Mouse (Mus musculus): ENCODE data around the gene Tvp23a. TPM values are rescaled to one million over a fixed set of nuclear protein-coding genes. Genes with fewer than 3 reads are reported as not detected.

Tvp23a gene
- polyA plus RNA-seq, 1 experiment from 2014 or later: 0.60 TPM

Other genes starting within 250 kb of the Tvp23a start
- 5.3 TPM in 2 replicates for gene Emp2, start 133.4 kb downstream of the Tvp23a start, polyA plus RNA-seq (2015; fragmentation: Nextera tagmentation; extraction: Ambion mirVana)
- 0.22 and 0.28 TPM in 2 replicates for gene Tekt5, start 51.9 kb downstream of the Tvp23a start, polyA plus RNA-seq (2015; fragmentation: Nextera tagmentation; extraction: Ambion mirVana)
- gene Nubp1, start 35.4 kb downstream of the Tvp23a start, polyA plus RNA-seq (2015; fragmentation: Nextera tagmentation; extraction: Ambion mirVana): 27.6 and 31.5 TPM in 2 replicates
- 0.09 and 0.16 TPM in 2 replicates for gene Ciita, start 32.7 kb upstream of the Tvp23a start, polyA plus RNA-seq (2015; fragmentation: Nextera tagmentation; extraction: Ambion mirVana)
- gene Dexi, start 95.7 kb upstream of the Tvp23a start, polyA plus RNA-seq (2015; fragmentation: Nextera tagmentation; extraction: Ambion mirVana): 3.2 and 4.4 TPM in 2 replicates
- gene Clec16a, start 98.0 kb upstream of the Tvp23a start, polyA plus RNA-seq (2015; fragmentation: Nextera tagmentation; extraction: Ambion mirVana): 9.9 and 10.9 TPM in 2 replicates